Mouse (Mus musculus) liver, adult 2 months (tissue): ENCODE results near the gene Ino80b.

Source experiments
- CTCF ChIP-seq: fragments of 200-500 bp; IDR thresholded peaks from 2 replicates; pipeline ENCODE4 v1.5.1; 2011; ENCODE audit warnings: low read depth, low read length, control low read depth
- POLR2A ChIP-seq: fragments of 200-500 bp; IDR thresholded peaks from 2 replicates; pipeline ENCODE4 v1.6.1; 2011; ENCODE audit warnings: low read length, control low read depth; ENCODE audit not compliant: insufficient read depth; ENCODE audit errors: extremely low read depth

GRCm38 (mm10) chr6:83147280-83147679 is 22.0 kb upstream of the Ino80b start:
- TF ChIP-seq POLR2A (no peak), CTCF (no peak)
